Mouse (Mus musculus) layer of hippocampus, postnatal 10 days (tissue): Measurements from ENCODE around the gene Gm20388. TPM values are rescaled to one million over a fixed set of nuclear protein-coding genes. Genes with fewer than 3 reads are reported as not detected.
A peak's percentile ranks its signal among the peaks of the same experiment; 100 is the strongest.

Experiments used
- DNase-seq, 2 experiments: peaks; one replicate each; pipeline ENCODE4 v3.0.0; 2021; ENCODE audit warnings: low spot score in 2 of 2
- total RNA-seq, 2 experiments: library from RNA; stranded (reverse); gene quantifications; 2 replicates each; pipeline ENCODE4 v1.2.3; 2021

The Gm20388 gene
- total RNA-seq, 2 experiments from 2014 or later, result not detected

GRCm38 (mm10) chr8:120118162-120118561, 207.5 kb downstream of the Gm20388 start:
- no peak for DNase-seq

DNA sequence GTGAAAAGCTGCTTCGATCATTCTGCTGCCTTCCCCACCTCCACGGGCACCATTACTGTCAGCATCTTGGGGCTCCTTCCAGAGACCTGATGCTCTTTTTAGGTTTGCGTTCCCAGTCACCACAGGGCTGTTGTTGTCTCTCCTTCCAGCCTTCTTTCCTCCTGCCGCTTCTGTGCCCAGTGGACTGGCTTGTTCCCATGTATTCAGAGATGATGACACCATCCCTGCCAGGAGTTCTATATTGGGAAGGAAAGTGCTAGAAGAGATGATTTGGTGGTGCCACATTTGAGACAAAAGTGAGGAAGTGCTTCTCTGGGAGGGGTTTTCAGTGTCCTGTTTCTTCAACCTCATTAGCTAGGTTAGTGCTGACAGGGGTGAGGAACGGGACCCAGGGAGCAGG, 208.2 kb downstream of the Gm20388 start:
- DNase-seq, result no peak

DNA sequence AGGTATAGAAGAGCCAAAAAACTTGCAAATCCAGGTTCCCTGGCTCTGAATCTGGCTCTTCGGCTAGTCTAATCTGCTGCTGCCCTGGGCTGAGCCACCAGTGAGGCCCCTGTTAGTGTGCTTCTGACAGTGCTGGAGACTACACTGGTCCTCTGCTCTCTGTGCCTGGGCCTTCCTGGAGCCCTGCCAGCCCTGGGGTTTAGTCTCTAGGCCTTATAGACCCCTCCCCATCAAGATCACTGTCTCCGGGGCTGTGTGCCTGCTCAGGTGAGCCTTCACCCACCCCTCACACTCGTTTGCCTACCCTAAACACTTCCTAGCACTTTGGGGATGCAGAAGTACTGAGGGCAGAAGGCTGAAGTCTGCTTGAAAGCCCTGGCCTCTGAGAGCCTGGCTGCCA, 208.8 kb downstream of the Gm20388 start:
- no peak for DNase-seq

- DNase-seq, result no peak
These were observed 209.3 kb downstream of the Gm20388 start for GRCm38 (mm10) chr8:120119931-120120330.

DNA sequence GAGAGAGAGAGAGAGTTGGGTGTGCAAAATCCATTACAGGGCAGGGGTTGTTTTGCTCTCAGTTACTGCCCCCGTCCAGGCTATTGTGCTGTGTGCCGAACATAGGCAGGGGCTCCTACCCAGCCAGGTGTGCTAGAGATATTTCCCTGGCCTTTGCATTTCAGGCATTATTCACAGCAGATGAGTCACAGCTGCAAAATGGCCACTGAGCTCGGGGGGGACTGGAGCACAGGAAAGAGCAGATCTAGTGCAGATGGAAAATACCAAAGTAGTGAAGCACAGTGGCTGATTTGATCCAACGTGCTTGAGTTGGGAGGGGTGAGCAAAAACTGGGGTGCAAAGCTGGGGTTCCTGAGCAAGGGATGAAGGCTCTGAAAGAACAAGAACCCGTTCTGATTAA, 210.3 kb downstream of the Gm20388 start:
- DNase-seq, result no peak

- no peak for DNase-seq
These were observed 213.6 kb downstream of the Gm20388 start for GRCm38 (mm10) chr8:120124261-120124660.

GRCm38 (mm10) chr8:120124836-120125389, 214.3 kb downstream of the Gm20388 start:
- no peak for DNase-seq

DNA sequence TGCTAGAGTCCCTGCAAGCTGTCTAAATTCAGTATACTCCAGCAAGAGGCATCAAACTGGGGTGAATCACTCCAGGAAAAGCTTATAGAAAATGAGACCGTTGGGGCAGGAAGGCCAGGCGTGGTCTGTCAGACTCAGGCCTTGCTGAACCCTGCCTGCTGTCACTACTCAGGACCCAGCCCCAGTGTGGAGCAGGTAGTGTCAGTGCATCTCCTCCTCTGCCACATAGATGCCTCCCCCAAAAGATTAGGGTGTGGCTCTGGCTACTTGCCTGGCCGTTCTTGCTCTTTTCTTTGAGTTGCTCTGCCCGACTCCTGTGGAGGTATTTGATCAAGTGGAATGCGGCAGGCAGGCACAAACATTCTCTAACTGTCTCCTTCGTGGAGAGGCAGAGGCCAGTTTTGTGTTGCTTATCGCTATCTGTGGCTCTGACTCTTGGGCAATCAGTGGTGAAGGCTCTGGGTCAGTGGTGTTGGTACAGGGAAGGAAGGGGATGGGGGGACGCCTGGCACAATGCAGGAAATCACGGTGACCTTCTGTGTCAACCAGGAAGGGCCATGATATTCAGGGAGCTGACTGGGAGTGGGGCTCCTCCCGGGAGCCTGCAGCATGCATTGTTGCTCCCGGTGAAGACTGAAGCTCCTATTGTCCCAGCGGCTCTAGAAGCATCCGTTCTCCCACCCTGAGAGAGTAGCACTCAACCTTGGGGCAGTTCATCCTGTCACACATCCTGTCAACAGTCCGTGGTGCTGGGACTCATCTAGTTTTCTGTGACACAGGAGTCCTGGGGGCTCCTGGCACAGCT, 215.9 kb downstream of the Gm20388 start:
- no peak for DNase-seq

GRCm38 (mm10) chr8:120129547-120129946, 218.9 kb downstream of the Gm20388 start:
- DNase-seq, result no peak

- DNase-seq, result no peak
These were observed 220.5 kb downstream of the Gm20388 start for GRCm38 (mm10) chr8:120131158-120131557.

- DNase-seq, result no peak
These were observed 222.5 kb downstream of the Gm20388 start for GRCm38 (mm10) chr8:120133169-120133568.

- no peak for DNase-seq
These were observed 225.0 kb downstream of the Gm20388 start for GRCm38 (mm10) chr8:120135687-120136086.

DNA sequence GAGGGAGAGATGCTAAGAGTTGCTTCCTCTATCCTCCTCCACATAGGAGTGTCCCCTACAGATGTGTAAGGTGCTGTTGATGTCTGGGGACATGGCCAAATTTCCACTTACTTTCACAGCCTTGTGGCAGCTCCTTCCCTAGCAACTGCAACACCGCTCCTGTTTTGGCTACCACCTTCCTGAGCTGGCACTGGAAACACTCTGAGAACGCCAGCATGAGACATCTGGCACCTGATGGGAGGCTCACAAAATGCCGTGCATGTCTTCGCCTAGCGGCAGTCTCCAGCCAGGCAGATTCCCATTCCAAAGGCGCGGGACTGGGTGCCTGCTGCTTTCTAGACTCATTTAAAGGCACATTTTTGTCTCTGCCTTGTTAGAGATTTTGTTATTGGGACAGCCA, 226.0 kb downstream of the Gm20388 start:
- peak; percentile 60 to 61 for DNase-seq

- no peak for DNase-seq
These were observed 228.3 kb downstream of the Gm20388 start for GRCm38 (mm10) chr8:120138958-120139357.

GRCm38 (mm10) chr8:120140769-120141168, 230.1 kb downstream of the Gm20388 start:
- no peak for DNase-seq

- peak; percentile 53 to 56 for DNase-seq
These were observed 233.4 kb downstream of the Gm20388 start for GRCm38 (mm10) chr8:120143911-120144651.

GRCm38 (mm10) chr8:120144652-120145301, 234.1 kb downstream of the Gm20388 start:
- DNase-seq, result no peak

- DNase-seq, result no peak
These were observed 235.4 kb downstream of the Gm20388 start for GRCm38 (mm10) chr8:120146051-120146450.

DNA sequence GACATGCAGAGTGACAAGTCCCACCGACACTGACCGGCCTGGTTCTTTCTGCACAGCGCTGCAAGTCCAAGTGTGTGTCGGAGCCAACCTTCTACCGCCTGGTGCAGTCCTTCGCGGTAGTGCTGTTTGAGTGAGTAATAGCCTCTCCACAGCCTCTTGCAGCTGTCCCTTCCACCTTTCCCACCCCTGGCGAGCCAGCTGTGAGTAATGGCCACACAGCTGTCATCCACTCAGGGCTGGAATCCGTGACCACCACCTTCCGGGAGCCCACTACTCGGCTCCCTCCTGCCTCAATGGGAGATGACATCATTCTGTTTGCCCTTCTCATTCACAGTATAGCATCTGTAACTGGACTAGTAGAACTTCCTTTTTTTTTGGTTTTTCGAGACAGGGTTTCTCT, 239.4 kb downstream of the Gm20388 start:
- no peak for DNase-seq

DNA sequence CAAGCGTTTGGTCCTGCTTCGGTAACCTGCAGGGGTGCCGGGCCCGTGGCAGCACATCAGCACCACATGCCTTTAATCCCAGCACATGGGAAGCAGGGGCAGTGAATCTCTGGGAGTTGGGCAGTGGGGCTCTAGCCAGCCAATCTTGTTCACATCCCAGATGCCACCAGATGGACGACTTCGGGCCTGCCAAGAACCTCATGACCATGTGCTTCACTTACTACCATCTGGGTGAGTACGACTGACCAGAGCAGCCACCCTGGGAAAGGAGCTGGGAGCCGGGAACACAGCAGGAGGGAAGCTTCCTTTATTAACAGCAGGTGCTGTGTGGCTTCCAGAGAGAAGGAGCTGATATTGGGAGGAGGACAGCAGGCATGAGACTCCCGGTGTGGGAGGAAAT, 240.5 kb downstream of the Gm20388 start:
- DNase-seq, result no peak

- DNase-seq, result no peak
These were observed 242.0 kb downstream of the Gm20388 start for GRCm38 (mm10) chr8:120152636-120153035.

GRCm38 (mm10) chr8:120160366-120160765, 249.7 kb downstream of the Gm20388 start:
- DNase-seq, result no peak
